Mouse (Mus musculus): ENCODE results near the gene Ubap1.

DNA sequence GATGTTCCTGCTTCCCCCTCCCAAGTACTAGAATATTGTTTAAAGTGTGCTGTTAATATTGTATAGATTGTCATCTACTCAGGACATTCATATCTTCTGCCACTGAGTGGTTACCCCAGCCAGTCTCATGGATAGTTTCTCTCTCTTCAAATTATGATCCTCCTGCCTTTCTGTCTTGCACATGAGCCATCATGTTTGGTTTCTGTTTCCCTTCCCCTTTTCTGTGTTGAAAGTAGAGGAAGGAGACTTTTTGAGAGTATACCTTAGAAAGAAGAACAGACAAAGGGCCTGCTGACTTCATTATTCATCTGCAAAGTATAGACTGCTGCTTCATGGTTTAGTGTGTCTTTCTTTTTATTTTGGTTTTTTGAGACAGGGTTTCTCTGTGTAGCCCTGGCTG lies 28.8 kb downstream of the Ubap1 start:
- TF ChIP-seq EP300 (IDR thresholded peaks at IDR 0.05; ENCODE audit: low read depth) = no peak
- no peak for TF ChIP-seq CTCF (IDR thresholded peaks at IDR 0.05; ENCODE audit: low read depth)

Measured in heart, postnatal 0 days (tissue).